Mouse (Mus musculus) left cerebral cortex, adult 18-20 months (tissue): ENCODE data around the gene Rps15a. TPM values are rescaled to one million over a fixed set of nuclear protein-coding genes. Genes with fewer than 3 reads are reported as not detected.
A peak's percentile ranks its signal among the peaks of the same experiment; 100 is the strongest.

ENCODE experiments used
- DNase-seq, 2 experiments: peaks; one replicate each; pipeline ENCODE4 v3.0.0; 2021 to 2022; ENCODE audit warnings: low spot score in 2 of 2, mixed read lengths in 1 of 2
- total RNA-seq, 2 experiments: library from RNA; stranded (reverse); gene quantifications; 2 replicates each; pipeline ENCODE4 v1.2.3; 2021

Gene Rps15a
- total RNA-seq, 2 experiments from 2014 or later: 369 to 387 TPM

DNA sequence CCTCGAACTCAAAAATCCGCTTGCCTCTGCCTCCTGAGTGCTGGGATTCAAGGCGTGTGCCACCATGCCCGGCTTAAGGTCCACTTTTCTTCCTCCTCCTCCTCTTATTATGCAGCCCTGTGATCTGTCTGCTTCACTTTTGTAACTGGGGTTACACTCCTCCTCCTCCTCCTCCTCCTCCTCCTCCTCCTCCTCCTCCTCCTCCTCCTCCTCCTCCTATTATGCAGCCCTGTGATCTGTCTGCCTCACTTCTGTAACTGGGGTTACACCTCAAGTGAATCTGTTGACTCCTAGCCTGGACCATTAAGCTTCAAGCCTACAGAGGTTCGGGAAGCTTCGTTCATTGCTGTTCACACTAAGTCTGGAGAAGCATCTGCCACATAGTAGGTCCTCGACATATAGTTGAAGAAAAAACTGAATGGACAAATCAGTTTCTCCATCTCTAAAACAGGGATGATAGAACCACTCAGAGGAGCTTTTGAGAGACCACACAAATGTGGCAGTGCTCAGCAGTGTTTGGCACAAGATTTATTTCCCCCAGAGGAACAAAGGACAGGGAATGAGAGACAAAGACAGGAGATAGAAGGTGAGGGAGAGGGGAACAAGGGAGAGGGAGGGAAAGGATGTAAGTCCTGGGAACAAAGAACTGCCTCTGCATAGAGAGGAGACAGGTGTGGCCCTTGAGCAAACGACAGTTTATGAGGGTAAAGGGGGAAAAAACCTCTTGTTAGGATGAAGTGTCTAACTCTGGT lies 975 bp upstream of the Rps15a start:
- no peak for DNase-seq

DNA sequence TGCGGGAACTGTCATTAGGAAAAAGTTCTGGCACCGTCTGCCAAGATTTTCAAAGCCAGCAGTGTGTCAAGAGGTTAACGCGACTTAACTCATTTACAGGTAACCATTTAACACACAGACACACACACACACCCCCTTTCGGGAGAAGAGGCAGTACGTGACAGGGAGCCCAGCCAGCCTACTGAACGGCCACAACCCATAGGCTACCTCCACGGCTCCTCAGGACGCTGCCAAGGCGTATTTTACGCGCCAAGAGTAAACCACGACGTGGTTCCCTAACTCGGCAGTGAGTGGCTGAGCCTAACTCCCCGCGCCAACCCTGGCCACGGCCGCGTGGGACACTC lies 483 bp downstream of the Rps15a start:
- DNase-seq: no peak

DNA sequence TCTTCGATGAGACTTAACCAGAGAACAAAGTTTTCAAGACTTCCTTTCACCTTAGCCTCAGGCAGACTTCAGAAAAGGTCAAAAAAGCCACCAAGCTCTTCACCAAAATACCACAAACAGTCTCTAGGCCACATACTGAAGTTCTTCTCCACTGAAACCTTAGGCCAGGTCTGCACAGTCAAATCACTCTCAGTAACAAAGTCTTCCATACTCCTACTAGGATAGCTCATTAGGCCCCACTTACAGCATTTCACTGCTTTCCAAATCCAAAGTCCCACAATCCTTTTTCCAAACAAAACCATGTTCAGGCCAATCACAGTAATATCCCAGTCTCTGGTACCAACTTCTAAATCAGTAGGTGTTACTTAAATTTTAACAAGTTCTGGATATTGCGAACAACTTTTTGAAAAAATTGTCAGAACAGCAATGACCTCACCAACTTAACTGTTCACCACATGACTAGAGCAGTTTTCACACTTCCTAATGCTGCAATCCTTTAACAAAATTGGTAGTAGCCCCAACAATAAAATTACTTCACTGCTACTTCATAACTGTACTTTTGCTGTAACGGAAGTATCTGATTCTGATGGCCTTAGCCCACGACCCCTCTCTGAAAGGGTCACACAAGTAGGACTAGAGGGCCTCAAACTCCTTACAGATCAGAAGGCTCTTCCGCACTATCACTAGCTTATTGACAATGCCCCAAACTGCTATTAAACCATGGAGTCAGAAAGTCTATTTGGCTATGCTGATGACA lies 2.3 kb downstream of the Rps15a start:
- DNase-seq: no peak

DNA sequence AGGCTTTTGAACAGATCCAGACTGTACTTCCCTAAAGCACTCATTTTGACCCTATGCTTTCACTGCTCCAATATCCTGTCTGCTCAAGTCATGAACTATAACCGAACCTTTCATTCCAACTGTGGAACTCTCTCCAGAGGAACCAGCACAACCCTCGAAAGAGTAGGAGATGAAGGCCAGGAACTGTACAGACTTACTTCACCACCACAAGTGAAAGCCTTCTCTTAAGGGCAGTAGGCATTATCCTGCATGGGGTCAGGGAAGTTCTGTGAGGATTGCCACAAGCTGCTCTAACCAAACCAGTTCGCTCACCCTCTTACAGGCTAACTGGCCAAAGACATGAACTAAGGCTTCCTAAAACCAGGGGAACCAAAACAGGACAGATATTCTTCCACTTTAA lies 4.9 kb downstream of the Rps15a start:
- no peak for DNase-seq

DNA sequence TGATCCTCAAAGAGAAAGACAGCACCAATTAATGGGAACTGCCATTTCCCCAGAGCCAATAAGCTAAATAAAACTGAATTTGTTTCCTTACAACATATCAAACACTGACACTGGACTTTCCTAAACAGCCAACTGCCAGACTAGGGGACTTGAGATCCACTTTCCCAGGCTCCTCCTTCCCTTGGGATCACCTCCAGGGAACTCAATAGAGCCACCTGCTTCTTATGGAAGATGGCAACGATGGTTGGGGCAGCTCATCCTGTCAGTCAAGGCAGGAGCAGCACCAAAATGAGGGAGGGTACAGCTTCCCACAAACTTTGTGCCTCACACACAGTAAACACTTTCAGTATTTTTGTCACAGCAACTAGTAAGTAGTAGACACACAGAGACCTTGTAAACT lies 8.3 kb downstream of the Rps15a start:
- no peak for DNase-seq

DNA sequence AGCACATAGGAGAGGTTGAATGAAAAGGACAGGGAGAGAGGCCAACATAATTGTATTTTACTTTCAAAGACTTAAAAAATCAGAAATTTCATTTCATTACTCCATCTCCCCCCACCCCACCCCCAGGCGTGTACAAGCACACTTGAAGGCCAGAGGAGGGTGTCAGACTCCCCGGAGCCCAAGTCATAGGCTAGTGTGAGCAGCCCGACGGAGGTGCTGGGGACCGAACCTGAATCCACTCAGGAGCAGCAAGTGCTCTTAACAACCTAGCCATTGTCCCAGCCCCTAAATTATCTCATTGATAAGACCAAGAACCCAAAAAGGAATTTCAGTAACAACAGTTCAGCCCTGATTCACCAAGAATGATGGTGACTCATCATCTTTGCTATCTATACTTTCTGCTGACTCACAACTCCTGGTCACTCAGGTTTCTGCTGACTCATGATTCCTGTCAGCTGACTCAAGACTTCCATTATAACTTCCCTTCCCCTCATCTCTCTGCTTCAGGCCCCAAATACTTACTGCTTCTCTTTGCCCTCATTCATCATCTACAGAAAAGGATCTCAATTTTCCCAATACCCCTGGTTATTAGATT lies 11.4 kb downstream of the Rps15a start:
- DNase-seq: no peak

DNA sequence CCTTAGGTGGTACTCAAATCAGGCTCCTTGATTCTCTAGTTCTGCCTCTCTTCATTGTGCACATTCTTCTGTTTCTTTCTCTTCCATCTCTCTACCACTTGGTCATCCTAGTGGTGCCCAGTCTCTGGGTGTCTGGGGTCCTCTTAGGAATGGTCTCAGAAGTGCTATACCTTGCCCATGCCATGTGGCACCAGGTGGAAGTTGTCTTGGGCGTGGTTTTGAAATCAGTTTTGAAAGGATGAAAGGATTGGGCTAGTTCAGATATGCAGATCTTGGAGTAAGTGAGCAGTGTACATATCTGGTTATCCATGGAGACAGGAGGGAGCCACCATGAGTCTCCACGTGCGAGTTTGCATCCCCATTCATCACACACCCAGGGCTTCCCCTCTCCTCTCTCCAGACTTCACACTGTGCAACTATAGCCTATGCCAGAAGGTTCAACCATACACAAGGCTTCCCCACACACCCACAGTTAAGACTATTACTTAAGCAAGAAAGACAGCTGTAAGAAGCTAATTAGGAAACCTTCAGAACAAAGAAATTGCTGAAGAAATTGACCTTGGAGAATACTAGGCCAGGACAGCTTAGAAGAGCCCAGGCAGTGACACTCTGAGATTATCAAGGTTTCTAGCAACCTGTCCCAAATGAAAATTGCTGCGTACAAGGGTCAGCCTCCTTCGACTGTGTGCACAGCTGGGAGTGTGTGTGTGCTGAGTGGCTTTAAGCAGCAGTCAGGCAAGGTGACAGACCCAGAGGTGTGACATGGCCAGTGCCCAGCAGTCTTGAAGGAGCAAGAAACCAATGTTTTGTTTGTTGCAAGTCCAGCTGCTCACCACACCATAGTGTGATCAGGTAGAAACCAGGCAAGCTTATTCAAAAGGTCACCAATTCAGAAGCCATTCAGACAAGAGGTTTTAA lies 12.3 kb downstream of the Rps15a start:
- DNase-seq: no peak

DNA sequence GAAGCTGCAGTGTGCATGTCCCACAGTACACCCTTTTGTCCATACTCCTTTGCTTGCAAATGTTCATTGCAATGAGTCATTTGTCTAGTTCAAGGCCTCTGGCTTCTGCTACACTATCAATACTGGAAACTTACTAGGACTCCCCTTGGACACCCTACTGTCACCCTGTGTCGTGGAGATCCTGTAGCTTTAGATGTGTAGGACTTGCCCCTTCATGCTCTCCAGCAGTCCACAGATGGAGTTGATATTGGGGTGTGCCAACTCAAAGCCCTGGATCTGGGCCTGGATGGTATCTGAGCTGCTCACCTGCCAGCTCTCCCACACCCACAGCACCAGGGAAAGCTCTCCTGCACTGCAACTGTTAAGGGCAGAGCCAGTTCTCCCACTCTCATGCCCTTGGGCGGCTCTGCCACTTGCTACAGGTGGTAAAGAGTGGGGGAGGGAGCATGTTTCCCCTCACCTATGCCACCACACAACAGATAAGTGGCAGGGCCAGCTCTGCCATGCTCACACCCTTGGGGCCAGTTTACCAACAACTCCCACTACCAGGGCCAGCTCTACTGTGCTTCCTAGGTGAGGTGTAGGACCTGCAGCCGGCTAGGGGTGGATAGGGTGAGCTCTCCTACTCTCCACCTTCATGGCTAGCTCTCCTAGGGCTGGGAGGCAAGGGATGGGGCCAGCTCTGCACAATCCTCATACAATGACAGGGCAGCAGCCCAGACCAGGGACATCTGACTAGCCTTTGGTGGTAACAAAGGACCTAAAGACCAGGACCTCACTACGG lies 13.1 kb downstream of the Rps15a start:
- no peak for DNase-seq

DNA sequence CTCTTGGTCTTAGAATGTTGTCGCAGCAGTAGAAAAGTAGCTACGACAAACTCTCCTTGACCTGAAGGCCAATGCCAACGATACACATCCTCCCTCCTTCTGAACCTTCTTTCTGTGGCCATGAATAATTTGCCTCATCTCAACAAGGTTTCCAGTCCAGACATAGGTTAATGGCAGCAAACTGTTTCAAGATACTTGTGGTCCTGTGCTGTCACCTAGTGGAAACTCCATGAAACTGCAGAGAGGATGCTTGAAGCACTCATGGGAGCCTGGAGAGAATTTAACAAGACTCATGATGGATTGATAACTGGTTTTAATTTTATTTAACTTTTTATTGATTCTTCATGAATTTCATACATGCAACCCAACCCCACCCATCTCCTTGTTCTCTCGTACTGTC lies 13.8 kb downstream of the Rps15a start:
- DNase-seq: peak; percentile 38 to 42

DNA sequence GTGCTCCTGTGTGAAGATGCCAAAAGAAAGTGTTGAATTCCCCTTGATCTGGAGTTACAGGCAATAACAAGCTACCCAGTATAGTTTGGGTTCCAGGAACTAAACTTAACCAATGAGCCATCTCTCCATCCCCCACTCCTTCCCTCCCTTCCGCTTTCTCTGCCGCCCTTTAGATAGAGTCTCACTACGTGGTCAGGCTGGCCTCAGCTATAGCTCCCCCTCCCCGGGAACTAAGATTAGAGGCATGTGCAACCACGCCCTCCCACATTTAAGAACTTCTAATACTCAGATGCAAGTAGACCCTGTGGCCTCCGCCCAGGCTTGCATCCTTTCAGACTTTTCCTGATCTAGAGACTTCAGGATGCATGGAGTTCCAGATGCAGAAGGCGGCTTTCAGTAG lies 18.4 kb downstream of the Rps15a start:
- DNase-seq: no peak

DNA sequence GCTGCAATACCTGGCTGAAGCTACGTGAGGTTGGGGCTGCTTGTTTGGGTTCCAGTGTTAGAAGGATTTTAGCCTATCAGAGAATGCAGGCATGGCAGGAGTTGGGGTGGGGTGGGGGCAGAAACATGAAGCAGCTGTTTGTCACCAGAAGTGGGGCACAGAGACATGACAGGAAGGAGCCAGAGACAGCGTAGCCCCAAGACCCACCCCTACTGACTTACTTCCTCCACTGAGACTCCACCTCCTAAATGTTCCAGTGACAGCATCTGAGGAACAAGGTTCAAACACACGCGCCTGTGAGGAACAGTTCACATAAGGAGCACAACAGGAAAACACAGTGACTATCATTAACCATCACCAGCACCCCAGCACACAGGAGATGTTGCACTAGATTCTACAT lies 36.0 kb downstream of the Rps15a start:
- no peak for DNase-seq

DNA sequence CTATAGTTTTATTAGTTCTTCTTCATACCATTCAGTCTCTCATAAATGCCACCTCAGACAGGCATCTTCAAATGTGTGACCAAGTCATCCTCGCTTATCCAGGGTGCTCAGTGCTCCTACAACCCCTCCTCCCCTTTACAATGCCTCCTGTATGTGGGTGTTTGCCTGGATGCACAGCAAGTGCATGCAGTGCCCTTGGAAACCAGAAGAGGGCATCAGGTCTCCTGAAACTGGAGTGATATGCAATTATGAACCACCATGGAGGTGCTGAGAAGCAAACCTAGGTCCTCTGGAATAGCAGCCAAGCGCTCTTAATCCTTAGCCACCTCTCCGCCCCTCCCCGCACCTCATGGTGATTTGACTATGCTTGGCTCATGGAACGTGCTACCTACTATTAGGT lies 36.9 kb downstream of the Rps15a start:
- no peak for DNase-seq

DNA sequence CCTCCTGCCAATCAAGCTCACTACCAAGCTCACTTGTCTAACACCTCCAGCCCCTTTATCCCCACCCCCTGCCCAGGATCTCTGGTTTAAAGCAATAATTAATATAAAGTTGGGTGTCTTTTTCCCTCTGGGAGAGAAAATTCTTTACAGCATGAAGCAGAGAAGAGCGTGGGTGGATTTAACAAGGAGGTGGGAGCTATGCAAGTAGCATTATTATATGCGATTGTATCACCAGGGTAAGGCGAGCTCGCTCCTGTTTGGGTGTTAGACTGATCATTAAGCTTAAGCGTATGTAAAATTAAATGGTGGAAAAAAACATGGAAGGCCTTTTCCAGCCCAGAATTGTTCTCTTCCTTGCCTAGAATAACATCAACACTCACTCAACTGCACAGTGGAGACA lies 48.7 kb downstream of the Rps15a start:
- peak in 1 of 2 experiments; percentile 6 for DNase-seq

DNA sequence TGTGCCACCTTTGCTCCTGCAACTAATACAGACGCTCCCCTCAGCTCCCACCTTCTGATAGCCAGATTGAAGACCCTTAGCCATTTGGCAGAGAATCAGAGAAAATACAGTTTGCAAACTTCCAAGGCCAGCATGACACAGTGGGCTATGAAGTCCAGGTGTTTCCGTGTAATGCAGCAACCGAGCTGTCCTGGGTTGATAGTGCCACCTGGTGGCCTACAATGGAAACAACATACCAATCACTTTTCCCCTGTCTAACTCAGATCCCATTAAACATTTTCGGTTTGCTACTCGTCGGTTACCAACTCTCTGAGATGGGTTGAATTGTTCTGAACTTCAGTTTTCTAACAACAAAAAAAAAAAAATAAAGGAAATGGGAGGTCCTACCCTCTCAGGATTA lies 59.7 kb downstream of the Rps15a start:
- DNase-seq: no peak

Other genes with a start within 250 kb of the Rps15a start
- 100 to 1,000 TPM; 250 to 268 TPM for gene Arl6ip1, start 13.5 kb upstream of the Rps15a start, total RNA-seq
- 10 to 100 TPM; 71.1 TPM for gene Smg1, start 127.5 kb upstream of the Rps15a start, total RNA-seq